Mouse (Mus musculus): ENCODE measurements around the gene Coro2b. TPM values are rescaled to one million over a fixed set of nuclear protein-coding genes. Genes with fewer than 3 reads are reported as not detected.
"Not testable (repeated sequence)": the region's sequence is repeated elsewhere in the genome, so short reads cannot be mapped to it uniquely, and the experiment has no call there.

The Coro2b gene
- total RNA-seq, 2 experiments from 2014 or later = 91.2 to 95.5 TPM

GRCm38 (mm10) chr9:62451585-62452372 is 85.1 kb downstream of the Coro2b start:
- no peak for DNase-seq
- intact Hi-C loops (cut with DNase I) = no loop called here

- no peak for DNase-seq
- intact Hi-C loops (cut with DNase I) = no loop called here
These were observed 86.0 kb downstream of the Coro2b start for GRCm38 (mm10) chr9:62450862-62451261.

GRCm38 (mm10) chr9:62450355-62450754 is 86.5 kb downstream of the Coro2b start:
- intact Hi-C loops (cut with DNase I) = no loop called here
- no peak for DNase-seq

GRCm38 (mm10) chr9:62447337-62447736 is 89.5 kb downstream of the Coro2b start:
- intact Hi-C loops (cut with DNase I); DNase-seq: not testable (repeated sequence)

- intact Hi-C loops (cut with DNase I) = no loop called here
- DNase-seq = peak; percentile 43
These were observed 98.1 kb downstream of the Coro2b start for GRCm38 (mm10) chr9:62438755-62439101.

- intact Hi-C loops (cut with DNase I) = no loop called here
- no peak for DNase-seq
These were observed 98.6 kb downstream of the Coro2b start for GRCm38 (mm10) chr9:62438085-62438754.

GRCm38 (mm10) chr9:62437446-62437845 is 99.4 kb downstream of the Coro2b start:
- DNase-seq = no peak
- intact Hi-C loops (cut with DNase I) = no loop called here

GRCm38 (mm10) chr9:62435613-62436318 is 101.1 kb downstream of the Coro2b start:
- intact Hi-C loops (cut with DNase I) = no loop called here
- peak; percentile 77 for DNase-seq

- intact Hi-C loops (cut with DNase I) = no loop called here
- DNase-seq = no peak
These were observed 104.4 kb downstream of the Coro2b start for GRCm38 (mm10) chr9:62432261-62433060.

GRCm38 (mm10) chr9:62430741-62431140 is 106.1 kb downstream of the Coro2b start:
- intact Hi-C loops (cut with DNase I) = no loop called here
- no peak for DNase-seq

- DNase-seq = no peak
- intact Hi-C loops (cut with DNase I) = no loop called here
These were observed 109.8 kb downstream of the Coro2b start for GRCm38 (mm10) chr9:62427010-62427409.

GRCm38 (mm10) chr9:62426531-62426930 is 110.3 kb downstream of the Coro2b start:
- intact Hi-C loops (cut with DNase I) = no loop called here
- no peak for DNase-seq

GRCm38 (mm10) chr9:62426021-62426420 is 110.8 kb downstream of the Coro2b start:
- DNase-seq = no peak
- intact Hi-C loops (cut with DNase I) = no loop called here

GRCm38 (mm10) chr9:62425265-62425664 is 111.6 kb downstream of the Coro2b start:
- intact Hi-C loops (cut with DNase I) = no loop called here
- DNase-seq = no peak

- intact Hi-C loops (cut with DNase I) = no loop called here
- no peak for DNase-seq
These were observed 113.0 kb downstream of the Coro2b start for GRCm38 (mm10) chr9:62423871-62424270.

- no peak for DNase-seq
- intact Hi-C loops (cut with DNase I) = no loop called here
These were observed 113.9 kb downstream of the Coro2b start for GRCm38 (mm10) chr9:62422926-62423325.

- intact Hi-C loops (cut with DNase I) = no loop called here
- DNase-seq = no peak
These were observed 114.9 kb downstream of the Coro2b start for GRCm38 (mm10) chr9:62421911-62422310.

- intact Hi-C loops (cut with DNase I) = no loop called here
- DNase-seq = peak; percentile 41
These were observed 115.8 kb downstream of the Coro2b start for GRCm38 (mm10) chr9:62421027-62421426.

GRCm38 (mm10) chr9:62420261-62420917 is 116.5 kb downstream of the Coro2b start:
- peak; percentile 63 for DNase-seq
- intact Hi-C loops (cut with DNase I) = no loop called here

GRCm38 (mm10) chr9:62418742-62419141 is 118.1 kb downstream of the Coro2b start:
- intact Hi-C loops (cut with DNase I) = loop anchor here (5.0 to 10.0 kb wide), 2 partner anchors 124 to 134 kb away; no protein-coding TSS in a partner anchor
- DNase-seq = no peak
